ENCODE assay signal across 10 mouse cellular contexts in genomic region chr1:130875139-130875538, GRCm38 (mm10). TPM values are rescaled to one million over a fixed set of nuclear protein-coding genes. Genes with fewer than 3 reads are reported as not detected.
DNase-seq lines count a peak whose midpoint lies in the region; ATAC-seq and TF ChIP-seq lines count a peak whose summit lies in the region.
"Had no signal": no experiment of that assay in that cellular context is flagged by ENCODE, and none has a peak within 500 bp of the region (broad histone marks: within the 10 kb centered on the region; RNA-seq: fewer than 3 reads in every experiment).

No protein-coding gene starts in this region.

- no peak overlapping the region for H3K4me3 ChIP-seq in heart, embryonic 11.5 days (ENCODE audit: low read depth, low read length)
- no peak overlapping the region for H3K4me3 ChIP-seq in E14TG2a.4 (replicated peaks; ENCODE audit: low read length)
- H3K4me3 ChIP-seq in cerebellum, adult 2 months (replicated peaks; ENCODE audit: insufficient read depth, low read depth, low read length), result no peak overlapping the region
- H3K4me3 ChIP-seq: limb, embryonic 15.5 days had no signal

- DNase-seq in heart, adult 18-20 months, result peak; percentile 37 to 57
- DNase-seq in cerebellum, adult 2 months, result peak; percentile 45 to 66
- DNase-seq in heart, adult 9 months (ENCODE audit: low spot score in 2 of 2), result peak; percentile 16 to 36
- DNase-seq in layer of hippocampus, adult 11-12 months (ENCODE audit: low spot score), result peak; percentile 72
- peak; percentile 26 for DNase-seq in thymus, postnatal 25 days

- 28% methylated on average over 3 of the region's 3 CpGs for WGBS in heart, embryonic 11.5 days (ENCODE audit: insufficient replicate concordance)
- 25% methylated on average over 3 of the region's 3 CpGs for WGBS in cerebellum, adult 2 months

- ATAC-seq in heart, embryonic 11.5 days (replicated peaks; ENCODE audit: insufficient number of reproducible peaks, low FRiP score, low TSS enrichment), result no peak; the same call in 1 of the 2 replicates
- peak; percentile 49; the same call in 1 of the 2 replicates for ATAC-seq in megakaryocyte, adult 5-6 weeks (ENCODE audit: poor library complexity, severe bottlenecking)

- TF ChIP-seq CTCF in E14TG2a.4 (conservative IDR thresholded peaks at IDR 0.05; ENCODE audit: low read length), result peak; percentile 49
- peak; percentile 78 for TF ChIP-seq CTCF in cerebellum, adult 2 months (IDR thresholded peaks at IDR 0.05; ENCODE audit: borderline replicate concordance, insufficient read depth, low read depth, low read length)

- no peak overlapping the region for H3K27ac ChIP-seq in heart, embryonic 11.5 days (ENCODE audit: low read depth, low read length)
- H3K27ac ChIP-seq in cerebellum, adult 2 months (ENCODE audit: insufficient read depth, low read length), result no peak overlapping the region
- H3K27ac ChIP-seq: limb, embryonic 15.5 days had no signal

- H3K9me3 ChIP-seq in heart, embryonic 11.5 days (replicated peaks; ENCODE audit: control insufficient read depth, low read length), result no peaks in the 10 kb centered on the region
- no peaks in the 10 kb centered on the region for H3K9me3 ChIP-seq in E14TG2a.4 (ENCODE audit: low read length)
- H3K9me3 ChIP-seq: limb, embryonic 15.5 days had no signal

- no peak for TF ChIP-seq POLR2A in cerebellum, adult 2 months (IDR thresholded peaks at IDR 0.05; ENCODE audit: borderline replicate concordance, insufficient read depth, low read length)

- no peak overlapping the region for H3K4me2 ChIP-seq in heart, embryonic 11.5 days
- H3K4me2 ChIP-seq: limb, embryonic 15.5 days had no signal

- no peaks in the 10 kb centered on the region for H3K36me3 ChIP-seq in heart, embryonic 11.5 days (ENCODE audit: control insufficient read depth, insufficient read depth, low read length)
- no peaks in the 10 kb centered on the region for H3K36me3 ChIP-seq in E14TG2a.4 (ENCODE audit: insufficient read depth, low read length)
- H3K36me3 ChIP-seq: limb, embryonic 15.5 days had no signal

- H3K9ac ChIP-seq in heart, embryonic 11.5 days (ENCODE audit: low read depth, low read length), result no peak overlapping the region
- H3K9ac ChIP-seq: limb, embryonic 15.5 days had no signal

- H3K27me3 ChIP-seq in heart, embryonic 11.5 days (ENCODE audit: control insufficient read depth, insufficient read depth, low read length), result peaks cover 22% of the 10 kb centered on the region
- H3K27me3 ChIP-seq in E14TG2a.4 (ENCODE audit: insufficient read depth, low read length), result peaks cover 40% of the 10 kb centered on the region
- H3K27me3 ChIP-seq in cerebellum, adult 2 months (ENCODE audit: control insufficient read depth, insufficient read depth, low read length), result no peaks in the 10 kb centered on the region; the same call in 1 of the 2 replicates

- 0 out of 2 replicates have a peak, but pooled peaks cover 2% of the 10 kb centered on the region for H3K4me1 ChIP-seq in heart, embryonic 11.5 days (ENCODE audit: control insufficient read depth, insufficient read depth, low read length)
- H3K4me1 ChIP-seq in E14TG2a.4 (replicated peaks; ENCODE audit: low read depth, low read length), result peaks cover 7% of the 10 kb centered on the region; the same call in 1 of the 2 replicates
- no peaks in the 10 kb centered on the region; the same call in none of the 2 replicates for H3K4me1 ChIP-seq in cerebellum, adult 2 months (ENCODE audit: control insufficient read depth, insufficient read depth, low read length)

RNA-seq across cellular contexts. Expression of gene Fcmr, which starts 9.7 kb away (rescaled TPM):
- total RNA-seq in heart, adult 18-20 months (2021), result 1 to 10 TPM; 2.2 to 8.5 TPM
- polyA plus RNA-seq in heart, embryonic 11.5 days (2014; fragmentation: Nextera tagmentation; extraction: Ambion mirVana), result 1.6 and 2.2 TPM in 2 replicates
- polyA plus RNA-seq in cerebellum, adult 2 months (2012; rRNA removed), result 0.82 and 1.1 TPM in 2 replicates
- 1.1 TPM in 1 of 2 replicates, not detected in the other for total RNA-seq in megakaryocyte, adult 5-6 weeks (2015)
- not detected in 2 replicates for total RNA-seq in megakaryocyte, adult 5-6 weeks (2017)

RNA-seq across cellular contexts. Expression of gene Il24, which starts 12.1 kb away (rescaled TPM):
- total RNA-seq in heart, adult 18-20 months (2021), result not detected
- not detected in 2 replicates for polyA plus RNA-seq in heart, embryonic 11.5 days (2014; fragmentation: Nextera tagmentation; extraction: Ambion mirVana)
- polyA plus RNA-seq in cerebellum, adult 2 months (2012; rRNA removed), result not detected in 2 replicates
- not detected in 2 replicates for total RNA-seq in megakaryocyte, adult 5-6 weeks (2015)
- total RNA-seq in megakaryocyte, adult 5-6 weeks (2017), result not detected in 2 replicates
- total RNA-seq: adrenal gland, adult 18-20 months had no signal
- polyA plus RNA-seq: limb, embryonic 15.5 days had no signal

RNA-seq across cellular contexts. Expression of gene Il20, which starts 36.1 kb away (rescaled TPM):
- total RNA-seq in heart, adult 18-20 months (2021), result not detected
- polyA plus RNA-seq in heart, embryonic 11.5 days (2014; fragmentation: Nextera tagmentation; extraction: Ambion mirVana), result not detected in 2 replicates
- not detected in 2 replicates for polyA plus RNA-seq in cerebellum, adult 2 months (2012; rRNA removed)
- total RNA-seq in megakaryocyte, adult 5-6 weeks (2015), result not detected in 2 replicates
- total RNA-seq in megakaryocyte, adult 5-6 weeks (2017), result not detected in 2 replicates
- total RNA-seq: adrenal gland, adult 18-20 months had no signal
- polyA plus RNA-seq: limb, embryonic 15.5 days had no signal

RNA-seq across cellular contexts. Expression of gene Pigr, which starts 48.7 kb away (rescaled TPM):
- total RNA-seq in heart, adult 18-20 months (2021), result 1 to 10 TPM in 1 of 2 experiments, not detected in 1; 4.2 TPM
- polyA plus RNA-seq in heart, embryonic 11.5 days (2014; fragmentation: Nextera tagmentation; extraction: Ambion mirVana), result not detected in 2 replicates
- 0.05 and 0.16 TPM in 2 replicates for polyA plus RNA-seq in cerebellum, adult 2 months (2012; rRNA removed)
- not detected in 2 replicates for total RNA-seq in megakaryocyte, adult 5-6 weeks (2015)
- total RNA-seq in megakaryocyte, adult 5-6 weeks (2017), result not detected in 2 replicates
